Mouse (Mus musculus) limb, embryonic 13.5 days (tissue): Measurements from ENCODE around the gene Atp5mpl. TPM values are rescaled to one million over a fixed set of nuclear protein-coding genes. Genes with fewer than 3 reads are reported as not detected.
A peak's percentile ranks its signal among the peaks of the same experiment; 100 is the strongest.
"Not testable (repeated sequence)": the region's sequence is repeated elsewhere in the genome, so short reads cannot be mapped to it uniquely, and the experiment has no call there.

Experiments
- ATAC-seq: fragments of 200-750 bp; cut with Nextera tagmentation; 2 replicates; pipeline ENCODE4 v1.8.0; 2017; ENCODE audit warnings: low read depth, moderate number of reproducible peaks, moderate TSS enrichment; ENCODE audit not compliant: low FRiP score
- H3K27ac ChIP-seq: fragments of 300-500 bp; sonication (generic); 2 replicates; pipeline ENCODE4 v1.5.1; 2015; ENCODE audit warnings: inconsistent platforms, mild to moderate bottlenecking, moderate library complexity
- H3K27me3 ChIP-seq: fragments of 300-500 bp; sonication (generic); 2 replicates; pipeline ENCODE4 v1.6.1; 2015; ENCODE audit warnings: mild to moderate bottlenecking, inconsistent platforms
- H3K36me3 ChIP-seq: fragments of 300-500 bp; sonication (generic); 2 replicates; pipeline ENCODE4 v1.6.1; 2015; ENCODE audit warnings: inconsistent platforms, mild to moderate bottlenecking, moderate library complexity
- H3K4me1 ChIP-seq: fragments of 300-500 bp; sonication (generic); 2 replicates; pipeline ENCODE4 v1.6.1; 2015; ENCODE audit warnings: inconsistent platforms
- H3K4me2 ChIP-seq: fragments of 300-500 bp; sonication (generic); replicated peaks from 2 replicates; pipeline ENCODE4 v1.6.1; 2015; ENCODE audit warnings: inconsistent platforms, mild to moderate bottlenecking, moderate library complexity
- H3K4me3 ChIP-seq: fragments of 300-500 bp; sonication (generic); 2 replicates; pipeline ENCODE4 v1.5.1; 2015; ENCODE audit warnings: moderate library complexity, mild to moderate bottlenecking, inconsistent platforms
- H3K9ac ChIP-seq: fragments of 300-500 bp; sonication (generic); 2 replicates; pipeline ENCODE4 v1.6.1; 2015; ENCODE audit warnings: mild to moderate bottlenecking, inconsistent platforms
- H3K9me3 ChIP-seq: fragments of 300-500 bp; sonication (generic); 2 replicates; pipeline ENCODE4 v1.6.1; 2016; ENCODE audit warnings: inconsistent platforms
- WGBS: fragments of 180-500 bp; shearing (Covaris S2); methylation state at CpG from one replicate; pipeline ENCODE4 v1.1.7; 2015; 5-methylcytosine and 5-hydroxymethylcytosine counted together
- polyA plus RNA-seq: library from polyadenylated mRNA; unstranded; fragments of >200 nt; fragmentation: Nextera tagmentation; extraction: Ambion mirVana; gene quantifications from 2 replicates; pipeline ENCODE4 v1.2.1, GENCODE M21; 2015

Atp5mpl gene
- polyA plus RNA-seq, 1 experiment from 2014 or later, result 628 TPM

GRCm38 (mm10) chr12:111945765-111946655, 20.8 kb downstream of the Atp5mpl start:
- H3K36me3 ChIP-seq, H3K4me2 ChIP-seq, H3K27me3 ChIP-seq, H3K9ac ChIP-seq, H3K4me3 ChIP-seq, H3K9me3 ChIP-seq: not testable (repeated sequence)
- H3K4me1 ChIP-seq, result peaks cover 13% of the 10 kb centered on the region
- ATAC-seq, result peak; percentile 62
- 68% methylated on average over 11 of the region's 15 CpGs for WGBS
- peak overlapping the region; percentile 67; the same call in 1 of the 2 replicates for H3K27ac ChIP-seq

GRCm38 (mm10) chr12:111945115-111945514, 21.7 kb downstream of the Atp5mpl start:
- H3K9me3 ChIP-seq, result no peaks in the 10 kb centered on the region
- peaks cover 16% of the 10 kb centered on the region for H3K4me1 ChIP-seq
- no peaks in the 10 kb centered on the region for H3K36me3 ChIP-seq
- no peak overlapping the region for H3K4me2 ChIP-seq
- ATAC-seq, result no peak
- H3K9ac ChIP-seq, result no peak overlapping the region
- H3K4me3 ChIP-seq, result no peak overlapping the region
- peak overlapping the region; percentile 67; the same call in 1 of the 2 replicates for H3K27ac ChIP-seq
- WGBS, result 53% methylated on average over 8 of the region's 8 CpGs
- H3K27me3 ChIP-seq, result no peaks in the 10 kb centered on the region

GRCm38 (mm10) chr12:111944065-111944987, 22.5 kb downstream of the Atp5mpl start:
- H3K9ac ChIP-seq, H3K4me2 ChIP-seq, H3K36me3 ChIP-seq, H3K27me3 ChIP-seq, H3K4me3 ChIP-seq, H3K9me3 ChIP-seq: not testable (repeated sequence)
- peak; percentile 38 for ATAC-seq
- Histone ChIP-seq H3K4me1 (peaks cover 19% of the 10 kb centered on the region), H3K27ac (peak overlapping the region; percentile 33; the same call in 1 of the 2 replicates)
- 73% methylated on average over 18 of the region's 20 CpGs for WGBS

GRCm38 (mm10) chr12:111943421-111944064, 23.2 kb downstream of the Atp5mpl start:
- no peak for ATAC-seq
- 72% methylated on average over 10 of the region's 10 CpGs for WGBS
- H3K4me3 ChIP-seq, result no peak overlapping the region
- no peak overlapping the region for H3K27ac ChIP-seq
- no peak overlapping the region; the same call in 1 of the 2 replicates for H3K9ac ChIP-seq
- no peaks in the 10 kb centered on the region for H3K9me3 ChIP-seq
- H3K27me3 ChIP-seq, result no peaks in the 10 kb centered on the region
- no peaks in the 10 kb centered on the region for H3K36me3 ChIP-seq
- H3K4me2 ChIP-seq, result no peak overlapping the region
- H3K4me1 ChIP-seq, result peaks cover 27% of the 10 kb centered on the region

- peak overlapping the region; percentile 91 for H3K27ac ChIP-seq
- H3K4me2 ChIP-seq, result peak overlapping the region; percentile 7; the same call in 1 of the 2 replicates
- H3K36me3 ChIP-seq, result no peaks in the 10 kb centered on the region
- H3K4me1 ChIP-seq, result peaks cover 40% of the 10 kb centered on the region
- no peak overlapping the region for H3K9ac ChIP-seq
- H3K4me3 ChIP-seq, result no peak overlapping the region
- H3K27me3 ChIP-seq, result no peaks in the 10 kb centered on the region
- WGBS, result 12% methylated on average over 1 of the region's 1 CpGs
- peak; percentile 84 for ATAC-seq
- no peaks in the 10 kb centered on the region for H3K9me3 ChIP-seq
These were observed 28.1 kb downstream of the Atp5mpl start for GRCm38 (mm10) chr12:111938623-111939177.

- Histone ChIP-seq H3K9me3 (no peaks in the 10 kb centered on the region), H3K4me1 (peaks cover 56% of the 10 kb centered on the region), H3K36me3 (no peaks in the 10 kb centered on the region), H3K27me3 (no peaks in the 10 kb centered on the region), H3K4me3 (no peak overlapping the region), H3K4me2 (peak overlapping the region; percentile 25; the same call in 1 of the 2 replicates), H3K9ac (0 out of 2 replicates have a peak overlapping the region, but pooled peaks have one; percentile 39), H3K27ac (peak overlapping the region; percentile 53; the same call in 1 of the 2 replicates)
- ATAC-seq, result no peak
- 38% methylated on average over 24 of the region's 24 CpGs for WGBS
These were observed 29.8 kb downstream of the Atp5mpl start for GRCm38 (mm10) chr12:111936706-111937550.

- H3K27ac ChIP-seq, result no peak overlapping the region
- H3K36me3 ChIP-seq, result no peaks in the 10 kb centered on the region
- H3K4me3 ChIP-seq, result no peak overlapping the region
- no peak overlapping the region for H3K4me2 ChIP-seq
- ATAC-seq, result no peak
- no peak overlapping the region for H3K9ac ChIP-seq
- no peaks in the 10 kb centered on the region for H3K9me3 ChIP-seq
- no peaks in the 10 kb centered on the region for H3K27me3 ChIP-seq
- WGBS, result 75% methylated on average over 2 of the region's 2 CpGs
- peaks cover 47% of the 10 kb centered on the region for H3K4me1 ChIP-seq
These were observed 32.8 kb downstream of the Atp5mpl start for GRCm38 (mm10) chr12:111933971-111934370.

- ATAC-seq, result no peak
- 47% methylated on average over 11 of the region's 11 CpGs for WGBS
- Histone ChIP-seq H3K36me3 (no peaks in the 10 kb centered on the region), H3K4me3 (no peak overlapping the region), H3K27me3 (no peaks in the 10 kb centered on the region), H3K9ac (no peak overlapping the region), H3K27ac (peak overlapping the region; percentile 2; the same call in 1 of the 2 replicates), H3K4me2 (no peak overlapping the region), H3K4me1 (peaks cover 39% of the 10 kb centered on the region), H3K9me3 (no peaks in the 10 kb centered on the region)
These were observed 33.6 kb downstream of the Atp5mpl start for GRCm38 (mm10) chr12:111933032-111933704.

GRCm38 (mm10) chr12:111932513-111932912, 34.3 kb downstream of the Atp5mpl start:
- peaks cover 33% of the 10 kb centered on the region for H3K4me1 ChIP-seq
- no peak overlapping the region for H3K9ac ChIP-seq
- WGBS, result 65% methylated on average over 3 of the region's 3 CpGs
- no peak overlapping the region for H3K27ac ChIP-seq
- ATAC-seq, result no peak
- H3K36me3 ChIP-seq, result no peaks in the 10 kb centered on the region
- H3K4me2 ChIP-seq, result no peak overlapping the region
- H3K4me3 ChIP-seq, result no peak overlapping the region
- H3K9me3 ChIP-seq, result no peaks in the 10 kb centered on the region
- H3K27me3 ChIP-seq, result no peaks in the 10 kb centered on the region

GRCm38 (mm10) chr12:111931411-111932025, 35.3 kb downstream of the Atp5mpl start:
- ATAC-seq, result no peak
- 87% methylated on average over 9 of the region's 9 CpGs for WGBS

More at GRCm38 (mm10) chr12:111931411-111932025, 35.3 kb downstream of the Atp5mpl start:
- H3K9me3 ChIP-seq, result no peaks in the 10 kb centered on the region
- peaks cover 31% of the 10 kb centered on the region for H3K4me1 ChIP-seq
- H3K27ac ChIP-seq, result no peak overlapping the region
- no peak overlapping the region for H3K4me2 ChIP-seq
- no peak overlapping the region for H3K9ac ChIP-seq
- H3K36me3 ChIP-seq, result no peaks in the 10 kb centered on the region
- H3K27me3 ChIP-seq, result no peaks in the 10 kb centered on the region
- H3K4me3 ChIP-seq, result no peak overlapping the region
